Mouse (Mus musculus): ENCODE measurements around the gene Grap.

Grap gene

GRCm38 (mm10) chr11:61652686-61653447 lies at the start of gene Grap:
TSS of gene Grap (plus strand) at chr11:61653265.
- peak; percentile 48 for DNase-seq

DNA sequence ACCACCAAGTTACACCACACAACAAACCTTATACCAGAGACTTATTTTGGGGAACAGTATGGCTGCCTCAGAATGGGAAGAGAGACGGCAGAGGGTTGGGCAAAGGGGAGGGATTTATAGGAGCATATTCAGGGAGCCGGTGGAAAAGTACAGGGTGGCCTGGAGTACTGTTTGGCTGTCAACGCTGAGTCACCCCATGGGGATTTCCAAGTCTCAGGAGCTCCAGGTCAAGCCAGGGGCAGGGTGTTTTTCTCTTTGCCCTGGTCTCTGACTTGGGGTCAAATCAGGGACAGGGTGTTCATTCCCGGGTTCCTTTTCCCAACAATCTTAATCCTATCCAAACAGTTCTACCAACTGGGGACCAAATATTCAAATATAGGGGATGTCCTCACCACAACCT lies 45.0 kb upstream of the Grap start:
- DNase-seq = peak; percentile 25

GRCm38 (mm10) chr11:61611197-61611596 lies 41.9 kb upstream of the Grap start:
- DNase-seq = no peak

GRCm38 (mm10) chr11:61612116-61612635 lies 40.9 kb upstream of the Grap start:
- DNase-seq = no peak

- DNase-seq = no peak
Measured at GRCm38 (mm10) chr11:61614401-61614800, 38.7 kb upstream of the Grap start.

DNA sequence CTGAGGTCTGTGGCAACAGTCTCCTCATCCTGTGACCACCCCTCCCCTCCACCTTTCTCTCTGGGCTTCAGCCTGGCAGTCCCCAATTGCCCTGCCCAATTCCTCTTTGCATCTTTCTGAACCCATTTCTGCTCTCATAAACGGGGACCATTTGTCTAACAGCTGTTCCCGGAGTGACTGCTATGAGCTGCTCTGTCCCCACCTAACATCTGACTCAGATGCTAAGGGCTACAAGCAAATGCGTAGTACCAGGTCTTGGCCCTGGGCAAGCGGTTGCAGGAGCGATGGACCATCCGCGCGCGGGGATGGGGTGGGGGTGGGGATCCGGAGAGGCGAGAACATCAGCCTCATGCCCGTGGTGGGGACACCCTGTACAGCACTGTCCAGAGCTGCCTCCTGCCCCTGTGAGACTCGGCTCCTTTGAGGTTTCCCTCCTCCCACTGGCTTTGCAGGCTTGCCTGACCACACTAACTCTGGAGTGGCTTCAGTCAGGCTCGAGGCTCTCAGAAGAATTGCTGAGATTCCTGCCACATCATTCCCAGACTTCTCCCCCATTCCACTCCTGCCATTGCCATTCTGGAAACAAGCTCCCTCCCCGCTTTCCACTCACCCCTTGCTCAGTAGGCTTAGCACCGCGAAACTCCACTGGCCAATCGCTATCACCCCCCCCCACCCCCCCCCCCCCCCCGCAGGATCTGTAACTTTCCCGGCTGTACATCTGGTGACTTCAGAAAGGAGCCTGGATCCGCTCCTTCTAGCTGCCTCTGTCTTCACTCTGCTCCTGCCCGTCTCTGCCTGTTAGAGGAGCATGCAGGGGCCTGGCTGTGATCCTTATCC lies 37.2 kb upstream of the Grap start:
- DNase-seq = no peak

GRCm38 (mm10) chr11:61616523-61617292 lies 36.4 kb upstream of the Grap start:
- DNase-seq = no peak

GRCm38 (mm10) chr11:61617293-61617975 lies 35.6 kb upstream of the Grap start:
- no peak for DNase-seq

GRCm38 (mm10) chr11:61618131-61618530 lies 34.9 kb upstream of the Grap start:
- no peak for DNase-seq

- no peak for DNase-seq
Measured at GRCm38 (mm10) chr11:61618571-61618970, 34.5 kb upstream of the Grap start.

GRCm38 (mm10) chr11:61619356-61619755 lies 33.7 kb upstream of the Grap start:
- DNase-seq = no peak

DNA sequence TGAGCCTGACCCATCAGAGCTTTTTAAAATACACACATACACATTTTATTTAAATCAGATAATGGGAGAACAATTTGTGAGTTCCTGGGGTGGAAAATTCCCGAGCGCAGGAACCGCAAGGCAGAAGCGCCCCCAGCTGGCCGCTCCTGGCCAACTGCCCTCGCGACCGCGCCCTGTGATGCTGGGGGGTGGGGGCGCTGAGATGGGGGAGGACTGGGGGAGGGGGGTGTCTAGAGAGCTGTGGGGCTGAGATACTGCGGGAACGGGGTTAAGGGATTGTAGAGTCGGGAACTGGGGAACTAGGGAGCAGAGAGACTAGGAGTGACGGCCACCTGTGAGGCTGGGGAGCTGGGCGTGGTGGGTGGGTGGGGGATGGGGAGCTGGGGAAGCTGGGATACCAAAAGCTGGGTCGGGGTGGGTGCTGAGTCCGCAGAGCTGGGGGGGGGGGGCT lies 33.2 kb upstream of the Grap start:
- peak; percentile 34 for DNase-seq

- peak; percentile 75 for DNase-seq
Measured at GRCm38 (mm10) chr11:61620254-61620670, 32.8 kb upstream of the Grap start.

- DNase-seq = no peak
Measured at GRCm38 (mm10) chr11:61620762-61621161, 32.3 kb upstream of the Grap start.

DNA sequence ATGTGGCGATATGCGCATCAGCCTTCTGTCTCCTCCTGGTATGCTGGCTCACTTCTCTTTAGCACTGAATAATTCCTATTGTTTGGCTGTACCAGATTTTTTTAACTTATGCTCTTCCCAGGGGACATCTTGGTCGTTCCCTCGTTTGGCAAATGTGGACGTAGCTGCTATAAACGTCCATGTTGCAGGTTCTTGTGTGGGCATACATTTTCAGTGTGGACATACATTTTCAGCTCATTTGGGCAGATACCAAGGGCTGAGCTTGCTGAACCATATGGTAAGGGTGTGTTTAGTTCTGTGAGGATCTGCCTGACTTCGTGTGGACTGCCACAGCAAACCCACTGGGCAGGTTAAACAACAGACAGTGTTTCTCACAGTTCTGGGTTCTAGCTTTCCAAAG lies 27.9 kb upstream of the Grap start:
- DNase-seq = no peak

DNA sequence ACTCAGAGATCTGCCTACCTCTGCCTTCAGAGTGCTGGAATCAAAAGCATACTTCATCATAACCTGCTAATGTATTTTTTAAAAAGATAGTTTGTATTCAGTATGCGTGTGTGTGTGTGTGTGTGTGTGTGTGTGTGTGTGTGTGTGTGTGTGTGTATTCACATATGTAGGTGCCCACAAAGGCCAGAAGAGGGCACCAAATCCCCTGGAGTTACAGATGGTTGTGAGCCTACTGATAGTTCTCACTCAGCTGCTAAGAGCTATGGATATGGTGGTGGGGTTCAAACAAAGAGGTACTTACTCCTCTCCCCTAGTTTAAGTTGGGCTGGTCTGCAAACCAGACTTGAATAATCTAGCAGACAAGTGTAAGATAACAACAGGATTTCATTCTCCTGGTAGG lies 26.6 kb upstream of the Grap start:
- DNase-seq = no peak

DNA sequence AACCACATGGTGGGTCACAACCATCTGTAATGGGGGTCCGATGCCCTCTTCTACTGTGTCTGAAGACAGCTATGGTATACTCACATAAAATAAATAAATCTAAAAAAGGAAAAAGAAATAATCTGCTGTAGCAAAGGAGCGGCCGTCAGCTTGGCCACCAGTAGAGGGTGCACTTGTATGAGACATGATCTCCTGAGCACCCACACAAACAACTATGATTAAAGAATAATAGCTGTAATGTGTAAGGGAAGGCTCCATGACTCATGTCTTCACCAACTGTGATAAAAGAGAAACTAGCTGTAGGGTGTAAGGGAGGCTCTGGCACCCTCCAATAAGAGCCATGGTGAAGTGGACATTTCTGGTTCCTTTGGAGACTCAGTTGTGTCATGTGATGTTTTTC lies 23.4 kb upstream of the Grap start:
- no peak for DNase-seq

DNA sequence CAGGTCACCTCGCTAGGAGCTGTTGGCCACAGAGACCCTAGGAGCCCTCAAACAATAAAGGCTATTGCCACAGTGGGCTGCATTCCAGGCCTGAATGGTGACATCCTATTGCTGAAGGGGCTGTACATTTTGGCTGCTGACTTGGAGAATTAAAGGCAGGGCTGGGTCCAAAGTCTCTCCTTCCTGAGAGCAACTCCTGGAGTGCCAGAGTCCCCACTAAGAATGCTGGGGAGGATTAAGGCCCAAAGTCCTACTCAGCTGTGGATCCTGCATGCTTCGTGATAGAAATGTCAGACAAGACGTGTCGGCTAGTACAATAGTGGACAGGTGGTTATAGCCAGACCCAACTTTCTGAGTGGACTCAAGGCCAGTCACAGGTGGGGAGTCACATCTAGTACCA lies 16.8 kb upstream of the Grap start:
- DNase-seq = peak; percentile 49

DNA sequence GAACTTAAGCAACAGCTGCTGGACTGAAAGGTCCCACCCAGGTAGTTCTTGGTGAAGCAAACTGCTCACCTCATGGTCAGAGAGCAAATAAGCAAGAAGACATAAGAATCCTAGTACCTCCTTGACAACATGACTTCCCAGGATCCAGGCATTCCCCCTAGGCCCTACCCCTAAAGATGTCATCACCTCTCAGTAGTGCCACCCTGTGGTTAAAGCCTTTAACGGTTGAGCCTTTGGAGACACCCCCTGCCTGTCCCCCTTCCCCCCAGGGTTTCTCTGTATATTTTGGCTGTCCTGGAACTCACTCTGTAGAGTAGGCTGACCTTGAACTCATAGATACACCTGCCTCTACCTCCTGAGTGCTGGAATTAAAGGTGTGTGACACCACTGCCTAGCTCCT lies 15.7 kb upstream of the Grap start:
- DNase-seq = no peak

- DNase-seq = no peak
Measured at GRCm38 (mm10) chr11:61637856-61638255, 15.2 kb upstream of the Grap start.

GRCm38 (mm10) chr11:61638764-61639536 lies 14.1 kb upstream of the Grap start:
- no peak for DNase-seq
